Mouse (Mus musculus): ENCODE results near the gene Ube2g1. TPM values are rescaled to one million over a fixed set of nuclear protein-coding genes. Genes with fewer than 3 reads are reported as not detected.

The Ube2g1 gene
- total and polyA plus RNA-seq, 2 experiments from 2014 or later: 56.4 to 82.1 TPM

DNA sequence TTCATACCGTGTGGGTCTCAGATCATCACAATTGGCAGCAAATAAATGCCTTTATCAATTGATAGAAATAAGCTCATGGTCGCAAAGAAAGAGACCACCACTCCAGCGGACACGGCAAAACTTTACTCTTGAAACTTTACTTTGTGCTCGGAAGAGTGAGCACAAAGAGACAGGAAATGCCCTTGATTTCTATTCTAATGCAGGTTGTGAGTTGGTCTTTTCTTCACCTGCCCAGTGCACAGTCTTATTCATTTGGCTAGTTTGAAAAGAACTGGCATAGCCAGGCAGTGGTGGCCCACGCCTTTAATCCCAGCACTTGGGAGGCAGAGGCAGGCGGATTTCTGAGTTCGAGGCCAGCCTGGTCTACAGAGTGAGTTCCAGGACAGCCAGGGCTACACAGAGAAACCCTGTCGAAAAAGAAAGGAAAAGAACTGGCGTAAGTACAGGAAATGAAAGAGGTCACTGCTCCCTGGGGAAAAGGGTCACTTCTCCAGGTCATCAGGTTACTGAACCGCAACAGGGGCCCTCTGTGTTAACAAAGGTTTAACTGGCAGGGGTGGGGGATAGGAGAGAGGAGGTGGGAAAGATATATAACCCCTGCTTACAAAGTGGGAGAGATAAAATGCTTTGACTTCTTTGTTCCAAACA is 37.3 kb upstream of the Ube2g1 start:
- no peaks in the 10 kb centered on the region for H3K9me3 ChIP-seq (ENCODE audit: low read length)
- DNase-seq: no peak
- no peak overlapping the region for H3K27ac ChIP-seq (ENCODE audit: low read depth, low read length)
- no peak overlapping the region for H3K4me3 ChIP-seq (ENCODE audit: low read depth, low read length)
- 76% methylated on average over 11 of the region's 11 CpGs for WGBS
- no peak for ATAC-seq
- H3K4me1 ChIP-seq (ENCODE audit: insufficient read depth): no peaks in the 10 kb centered on the region
- no peaks in the 10 kb centered on the region for H3K36me3 ChIP-seq (ENCODE audit: insufficient read depth)
- H3K9ac ChIP-seq: no peak overlapping the region
- no peak for TF ChIP-seq CTCF (IDR thresholded peaks at IDR 0.05; ENCODE audit: low read depth)
- peak overlapping the region; percentile 42; the same call in 1 of the 2 replicates for H3K4me2 ChIP-seq (ENCODE audit: low read depth)
- no peaks in the 10 kb centered on the region for H3K27me3 ChIP-seq (ENCODE audit: insufficient read depth, low read length)

DNA sequence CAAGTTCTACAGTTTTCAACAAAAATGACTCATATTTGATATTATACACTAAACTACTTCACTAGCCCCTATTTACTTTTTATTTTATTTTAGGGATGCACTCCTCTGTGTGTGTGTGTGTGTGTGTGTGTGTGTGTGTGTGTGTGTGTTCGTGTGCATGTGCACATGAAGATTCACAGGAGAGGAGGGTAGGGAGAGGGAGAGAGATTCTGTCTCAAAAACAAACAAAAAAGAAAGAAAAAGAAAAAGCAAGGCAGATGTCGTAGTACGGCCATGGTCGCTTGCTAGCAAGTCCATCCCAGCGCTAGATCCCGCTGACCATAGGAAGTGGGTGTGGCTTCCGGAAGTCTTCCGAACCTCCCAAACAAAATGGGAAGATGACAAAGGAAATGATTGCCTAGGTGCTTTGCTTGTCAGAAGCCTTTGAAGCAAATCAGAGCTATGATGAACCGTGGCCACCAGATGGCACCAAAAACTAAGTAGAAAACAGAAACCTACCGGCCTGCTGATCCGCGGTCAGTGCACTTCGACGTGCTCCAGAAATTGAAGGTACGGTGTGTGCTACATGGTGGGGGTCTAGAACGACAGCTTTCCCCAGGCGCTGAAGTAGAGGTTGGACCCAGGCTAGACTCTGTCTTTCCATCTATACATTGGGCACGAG is 36.6 kb upstream of the Ube2g1 start:
- peak overlapping the region; percentile 29 for H3K4me3 ChIP-seq (ENCODE audit: low read depth, low read length)
- TF ChIP-seq CTCF (IDR thresholded peaks at IDR 0.05; ENCODE audit: low read depth): peak; percentile 87
- DNase-seq: peak; percentile 89
- no peaks in the 10 kb centered on the region for H3K36me3 ChIP-seq (ENCODE audit: insufficient read depth)
- no peak overlapping the region for H3K27ac ChIP-seq (ENCODE audit: low read depth, low read length)
- no peaks in the 10 kb centered on the region for H3K27me3 ChIP-seq (ENCODE audit: insufficient read depth, low read length)
- no peaks in the 10 kb centered on the region for H3K4me1 ChIP-seq (ENCODE audit: insufficient read depth)
- H3K4me2 ChIP-seq (ENCODE audit: low read depth): peak overlapping the region; percentile 42
- WGBS: 5% methylated on average over 18 of the region's 18 CpGs
- no peaks in the 10 kb centered on the region for H3K9me3 ChIP-seq (ENCODE audit: low read length)
- ATAC-seq: peak; percentile 72
- H3K9ac ChIP-seq: peak overlapping the region; percentile 36; the same call in 1 of the 2 replicates

DNA sequence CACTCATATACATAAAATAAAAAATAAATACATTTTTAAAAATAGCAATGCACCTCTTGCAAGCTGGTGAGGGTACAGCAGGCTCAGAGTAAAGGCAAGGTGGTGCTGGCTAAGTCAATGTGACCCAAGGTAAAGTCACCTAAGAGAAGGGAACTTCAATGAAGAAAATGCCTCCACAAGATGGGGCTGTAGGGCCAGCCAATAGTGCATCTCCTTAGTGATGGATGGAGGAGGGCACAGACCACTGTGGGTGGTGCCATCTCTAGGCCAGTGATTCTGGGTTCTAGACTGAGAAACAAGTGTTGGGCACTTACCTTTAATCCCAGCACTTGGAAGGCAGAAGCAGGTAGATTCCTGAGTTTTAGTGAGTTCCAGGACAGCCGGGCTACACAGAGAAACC is 33.3 kb upstream of the Ube2g1 start:
- DNase-seq: no peak
- H3K4me3 ChIP-seq (ENCODE audit: low read depth, low read length): no peak overlapping the region
- no peak overlapping the region for H3K27ac ChIP-seq (ENCODE audit: low read depth, low read length)
- H3K27me3 ChIP-seq (ENCODE audit: insufficient read depth, low read length): no peaks in the 10 kb centered on the region
- H3K9me3 ChIP-seq (ENCODE audit: low read length): no peaks in the 10 kb centered on the region
- no peak overlapping the region for H3K9ac ChIP-seq
- H3K4me1 ChIP-seq (ENCODE audit: insufficient read depth): no peaks in the 10 kb centered on the region
- no peaks in the 10 kb centered on the region for H3K36me3 ChIP-seq (ENCODE audit: insufficient read depth)
- peak; percentile 59 for TF ChIP-seq CTCF (IDR thresholded peaks at IDR 0.05; ENCODE audit: low read depth)
- 94% methylated on average over 1 of the region's 1 CpGs for WGBS
- H3K4me2 ChIP-seq (ENCODE audit: low read depth): no peak overlapping the region
- no peak for ATAC-seq

DNA sequence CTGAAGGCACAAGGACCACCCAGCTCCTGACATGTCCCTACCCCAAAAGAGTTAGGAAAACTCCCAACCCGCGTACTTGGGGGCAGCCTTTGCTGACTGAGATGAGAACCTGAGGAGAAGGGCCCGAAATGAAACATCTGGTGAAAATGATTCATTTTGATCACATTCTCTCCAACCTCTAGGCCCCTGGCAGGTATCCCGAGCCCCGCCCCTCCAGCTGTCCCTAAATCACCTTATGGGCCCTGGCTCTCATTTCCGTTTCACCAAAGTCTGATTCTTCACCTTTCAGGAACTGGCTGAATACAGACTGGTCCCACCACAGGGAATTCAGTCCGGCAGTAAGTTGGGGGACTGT is 31.0 kb upstream of the Ube2g1 start:
- no peak for ATAC-seq
- no peaks in the 10 kb centered on the region for H3K36me3 ChIP-seq (ENCODE audit: insufficient read depth)
- H3K4me2 ChIP-seq (ENCODE audit: low read depth): peak overlapping the region; percentile 53
- H3K27ac ChIP-seq (ENCODE audit: low read depth, low read length): no peak overlapping the region
- no peak for DNase-seq
- WGBS: 21% methylated on average over 7 of the region's 7 CpGs
- no peaks in the 10 kb centered on the region for H3K27me3 ChIP-seq (ENCODE audit: insufficient read depth, low read length)
- TF ChIP-seq CTCF (IDR thresholded peaks at IDR 0.05; ENCODE audit: low read depth): no peak
- peak overlapping the region; percentile 24; the same call in 1 of the 2 replicates for H3K4me3 ChIP-seq (ENCODE audit: low read depth, low read length)
- no peak overlapping the region for H3K9ac ChIP-seq
- no peaks in the 10 kb centered on the region for H3K4me1 ChIP-seq (ENCODE audit: insufficient read depth)
- H3K9me3 ChIP-seq (ENCODE audit: low read length): no peaks in the 10 kb centered on the region

DNA sequence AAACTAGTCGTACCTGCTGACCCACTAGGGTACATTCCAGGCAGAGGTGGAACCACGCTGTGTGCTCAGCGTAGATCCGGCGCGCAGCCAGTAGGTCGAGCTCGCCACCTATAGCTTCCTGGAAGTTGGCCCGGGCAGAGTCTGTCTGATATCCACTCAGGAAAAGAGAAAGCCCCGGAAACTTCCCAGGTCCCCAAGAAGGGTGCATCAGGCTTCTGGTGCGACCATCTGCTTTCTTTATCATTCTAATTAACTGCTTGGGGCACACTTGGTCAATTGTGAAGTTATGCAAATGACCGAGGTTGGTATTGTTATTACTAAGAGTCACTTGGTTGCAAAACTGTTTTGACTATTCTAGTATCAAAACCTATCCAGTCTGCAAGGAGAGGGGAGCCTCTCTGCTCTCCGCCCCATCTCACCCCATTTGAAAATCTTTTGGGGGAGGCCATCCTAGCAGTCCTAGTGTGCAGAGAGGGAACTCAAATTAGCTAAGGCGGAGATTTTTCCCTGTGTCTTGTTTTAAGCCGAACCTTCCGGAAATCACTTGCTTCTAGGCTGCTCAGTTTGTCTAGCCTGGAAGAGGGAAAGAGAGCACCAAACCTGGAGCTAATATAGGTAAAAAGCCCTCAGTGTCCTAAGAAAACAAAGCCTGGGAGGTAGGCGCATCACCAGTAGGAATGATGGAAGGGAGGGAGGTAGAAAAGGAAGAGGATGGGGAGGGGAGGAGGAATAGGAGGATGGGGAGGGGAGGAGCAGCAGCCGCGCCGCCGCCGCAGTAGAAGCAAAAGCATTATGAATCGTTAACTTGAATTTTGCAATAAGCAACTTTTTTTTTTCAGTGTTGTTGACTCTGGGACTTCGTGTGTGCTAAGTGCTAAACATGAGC is 30.4 kb upstream of the Ube2g1 start:
- H3K4me1 ChIP-seq (ENCODE audit: insufficient read depth): no peaks in the 10 kb centered on the region
- WGBS: 1% methylated on average over 24 of the region's 24 CpGs
- DNase-seq (peak; percentile 40), ATAC-seq (peak; percentile 51)
- no peaks in the 10 kb centered on the region for H3K9me3 ChIP-seq (ENCODE audit: low read length)
- H3K27me3 ChIP-seq (ENCODE audit: insufficient read depth, low read length): no peaks in the 10 kb centered on the region
- 0 out of 2 replicates have a peak overlapping the region, but pooled peaks have one; percentile 17 for H3K27ac ChIP-seq (ENCODE audit: low read depth, low read length)
- no peak for TF ChIP-seq CTCF (IDR thresholded peaks at IDR 0.05; ENCODE audit: low read depth)
- H3K4me3 ChIP-seq (ENCODE audit: low read depth, low read length): peak overlapping the region; percentile 24
- H3K9ac ChIP-seq: peak overlapping the region; percentile 37
- peak overlapping the region; percentile 53 for H3K4me2 ChIP-seq (ENCODE audit: low read depth)
- H3K36me3 ChIP-seq (ENCODE audit: insufficient read depth): no peaks in the 10 kb centered on the region

DNA sequence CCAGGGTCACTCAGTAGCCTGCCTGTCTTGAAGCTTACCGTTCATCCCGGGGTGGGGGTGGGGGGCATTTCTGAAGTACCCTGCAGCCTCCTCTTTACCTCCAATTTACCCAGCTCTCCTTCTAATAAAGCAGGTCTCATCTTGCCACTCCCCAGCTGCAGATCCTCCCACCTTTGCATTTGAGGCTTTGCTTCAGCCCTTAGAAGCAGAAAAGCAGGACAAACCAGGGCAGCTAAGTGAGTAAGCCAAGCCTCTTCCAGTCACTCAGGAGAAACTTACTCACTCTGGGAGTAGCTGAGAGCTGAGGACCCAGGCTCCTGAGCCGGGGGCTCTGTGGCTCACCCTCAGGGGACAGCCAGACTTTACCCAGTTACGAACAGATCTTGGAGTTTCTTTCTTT is 28.6 kb upstream of the Ube2g1 start:
- Histone ChIP-seq H3K9me3 (ENCODE audit: low read length) (no peaks in the 10 kb centered on the region), H3K9ac (no peak overlapping the region), H3K27ac (ENCODE audit: low read depth, low read length) (no peak overlapping the region), H3K36me3 (ENCODE audit: insufficient read depth) (no peaks in the 10 kb centered on the region), H3K4me3 (ENCODE audit: low read depth, low read length) (no peak overlapping the region), H3K4me2 (ENCODE audit: low read depth) (no peak overlapping the region), H3K27me3 (ENCODE audit: insufficient read depth, low read length) (no peaks in the 10 kb centered on the region), H3K4me1 (ENCODE audit: insufficient read depth) (no peaks in the 10 kb centered on the region)
- no peak for TF ChIP-seq CTCF (IDR thresholded peaks at IDR 0.05; ENCODE audit: low read depth)
- DNase-seq: no peak
- WGBS: 85% methylated on average over 4 of the region's 4 CpGs
- ATAC-seq: no peak

Measured in forebrain, postnatal 0 days (tissue).